19 mouse cellular contexts compared by ENCODE assay signal in genomic region chr11:44913806-44914205, GRCm38 (mm10).
DNase-seq lines count a peak whose midpoint lies in the region; ATAC-seq and TF ChIP-seq lines count a peak whose summit lies in the region.
"Had no signal": no experiment of that assay in that cellular context is flagged by ENCODE, and none has a peak within 500 bp of the region (broad histone marks: within the 10 kb centered on the region; RNA-seq: fewer than 3 reads in every experiment).

No protein-coding gene starts in this region.

- DNase-seq in heart, adult 11 months: peak; percentile 89
- DNase-seq in heart, adult 9 months (ENCODE audit: low spot score in 2 of 2): no peak
- DNase-seq in lung, postnatal 0 days (ENCODE audit: low spot score): peak; percentile 30
- DNase-seq in lung, adult 2 months: no peak
- no peak for DNase-seq in limb, embryonic 10.5 days (ENCODE audit: low spot score)
- DNase-seq in right cerebral cortex, adult 18-20 months: no peak
- DNase-seq: adrenal gland, adult 2 months; cerebellum, adult 11 months; cerebellum, adult 8-10 months; cerebellum, postnatal 14 days; embryo, embryonic 11 days; forebrain, postnatal 0 days; gastrocnemius, postnatal 36 days; heart, postnatal 36 days had no signal

- H3K4me2 ChIP-seq in lung, postnatal 0 days (replicated peaks; ENCODE audit: low read depth, low read length): no peak overlapping the region
- H3K4me2 ChIP-seq: embryonic facial prominence, embryonic 13.5 days; forebrain, embryonic 13.5 days; hindbrain, embryonic 15.5 days had no signal

- no peak overlapping the region for H3K9ac ChIP-seq in lung, postnatal 0 days (replicated peaks; ENCODE audit: low read depth)
- H3K9ac ChIP-seq: embryonic facial prominence, embryonic 13.5 days; forebrain, embryonic 13.5 days; forebrain, postnatal 0 days; hindbrain, embryonic 15.5 days had no signal

- H3K9me3 ChIP-seq in lung, postnatal 0 days (ENCODE audit: low read length): no peaks in the 10 kb centered on the region
- no peaks in the 10 kb centered on the region for H3K9me3 ChIP-seq in limb, embryonic 10.5 days (replicated peaks)
- H3K9me3 ChIP-seq: embryonic facial prominence, embryonic 13.5 days; forebrain, embryonic 13.5 days; hindbrain, embryonic 15.5 days had no signal

- ATAC-seq in lung, postnatal 0 days: no peak
- no peak for ATAC-seq in monocyte, adult 5-6 weeks (replicated peaks; ENCODE audit: insufficient number of reproducible peaks, low FRiP score, low TSS enrichment, poor library complexity, severe bottlenecking)
- ATAC-seq: forebrain, embryonic 13.5 days; forebrain, postnatal 0 days; intestine, embryonic 16.5 days had no signal

- H3K36me3 ChIP-seq in lung, postnatal 0 days (ENCODE audit: insufficient read depth, low read length): no peaks in the 10 kb centered on the region
- H3K36me3 ChIP-seq in limb, embryonic 10.5 days: no peaks in the 10 kb centered on the region
- H3K36me3 ChIP-seq: embryonic facial prominence, embryonic 13.5 days; hindbrain, embryonic 15.5 days had no signal

- H3K27me3 ChIP-seq in lung, postnatal 0 days (replicated peaks; ENCODE audit: insufficient read depth, low read length): no peaks in the 10 kb centered on the region
- H3K27me3 ChIP-seq in limb, embryonic 10.5 days (ENCODE audit: low read depth, poor library complexity, severe bottlenecking): no peaks in the 10 kb centered on the region
- H3K27me3 ChIP-seq: hindbrain, embryonic 15.5 days had no signal

- no peak overlapping the region for H3K27ac ChIP-seq in lung, postnatal 0 days (ENCODE audit: low read length)
- H3K27ac ChIP-seq in limb, embryonic 10.5 days: peak overlapping the region; percentile 1; the same call in 1 of the 2 replicates
- H3K27ac ChIP-seq: embryonic facial prominence, embryonic 13.5 days; forebrain, embryonic 13.5 days; hindbrain, embryonic 15.5 days had no signal

- peak; percentile 39; the same call in 1 of the 2 replicates for TF ChIP-seq EP300 in lung, postnatal 0 days (IDR thresholded peaks at IDR 0.05)

- H3K4me3 ChIP-seq in lung, postnatal 0 days (ENCODE audit: low read depth, low read length): no peak overlapping the region
- H3K4me3 ChIP-seq in lung, adult 2 months (replicated peaks; ENCODE audit: extremely low read depth, low read depth, low read length): no peak overlapping the region
- no peak overlapping the region for H3K4me3 ChIP-seq in limb, embryonic 10.5 days
- H3K4me3 ChIP-seq: embryonic facial prominence, embryonic 13.5 days; forebrain, embryonic 13.5 days; hindbrain, embryonic 15.5 days had no signal

- no peak for TF ChIP-seq POLR2A in lung, adult 2 months (IDR thresholded peaks at IDR 0.05; ENCODE audit: borderline replicate concordance, extremely low read depth, low read depth, low read length)

- WGBS in lung, postnatal 0 days: 60% methylated on average over 5 of the region's 5 CpGs
- WGBS in lung, adult 2 months: 67% methylated on average over 5 of the region's 5 CpGs
- WGBS in limb, embryonic 10.5 days: 75% methylated on average over 5 of the region's 5 CpGs

- H3K4me1 ChIP-seq in lung, postnatal 0 days (ENCODE audit: insufficient read depth, low read depth, low read length): no peaks in the 10 kb centered on the region
- H3K4me1 ChIP-seq in lung, adult 2 months (ENCODE audit: control insufficient read depth, insufficient read depth, low read length): no peaks in the 10 kb centered on the region
- H3K4me1 ChIP-seq in limb, embryonic 10.5 days: peaks cover 10% of the 10 kb centered on the region
- H3K4me1 ChIP-seq: embryonic facial prominence, embryonic 13.5 days; forebrain, embryonic 13.5 days; hindbrain, embryonic 15.5 days had no signal

- no peak for TF ChIP-seq CTCF in lung, postnatal 0 days (IDR thresholded peaks at IDR 0.05)
- TF ChIP-seq CTCF in lung, adult 2 months (IDR thresholded peaks at IDR 0.05; ENCODE audit: insufficient read depth, low read length): no peak

Comparison
In these comparisons a context has a peak if more than half of its experiments do, and no peak if none do; other contexts are left out.
1. DNase-seq: peak in heart, adult 11 months (single experiment) and lung, postnatal 0 days (single experiment); none in heart, adult 9 months (0 of 2), lung, adult 2 months (single experiment), limb, embryonic 10.5 days (single experiment) and right cerebral cortex, adult 18-20 months (single experiment).